Mouse (Mus musculus): ENCODE data around the gene Catspere2. TPM values are rescaled to one million over a fixed set of nuclear protein-coding genes. Genes with fewer than 3 reads are reported as not detected.
"Not testable (repeated sequence)": the region's sequence is repeated elsewhere in the genome, so short reads cannot be mapped to it uniquely, and the experiment has no call there.

Catspere2 gene
- 1 to 10 TPM in 1 of 2 experiments, under 1 TPM in 1; 0.70 to 1.3 TPM for total RNA-seq (2021)

- intact Hi-C loops (cut with DNase I), result not testable (repeated sequence)
- DNase-seq, result peak; percentile 97
Measured at GRCm38 (mm10) chr1:177983024-177983450, at the start of gene Catspere2. TSS of gene Catspere2 (plus strand) at chr1:177983423.

GRCm38 (mm10) chr1:177940422-177940977, 42.7 kb upstream of the Catspere2 start:
- intact Hi-C loops (cut with DNase I), result loop anchor here (10.0 kb wide), 1 partner anchor 524 kb away; no protein-coding TSS in a partner anchor
- not testable (repeated sequence) for DNase-seq

- intact Hi-C loops (cut with DNase I), result no loop called here
- no peak for DNase-seq
Measured at GRCm38 (mm10) chr1:177981276-177981675, 1.9 kb upstream of the Catspere2 start.

GRCm38 (mm10) chr1:177983582-177983981, 359 bp downstream of the Catspere2 start:
- DNase-seq; intact Hi-C loops (cut with DNase I): not testable (repeated sequence)

- intact Hi-C loops (cut with DNase I), result no loop called here
- DNase-seq, result no peak
Measured at GRCm38 (mm10) chr1:177984206-177984605, 983 bp downstream of the Catspere2 start.

GRCm38 (mm10) chr1:177987476-177987875, 4.3 kb downstream of the Catspere2 start:
- intact Hi-C loops (cut with DNase I), result loop anchor here (5.0 kb wide), 1 partner anchor 180 kb away; no protein-coding TSS in a partner anchor
- not testable (repeated sequence) for DNase-seq

GRCm38 (mm10) chr1:178072798-178073197, 89.6 kb downstream of the Catspere2 start:
- peak; percentile 3 for DNase-seq
- intact Hi-C loops (cut with DNase I), result not testable (repeated sequence)

GRCm38 (mm10) chr1:178097865-178098264, 114.6 kb downstream of the Catspere2 start:
- intact Hi-C loops (cut with DNase I), result not testable (repeated sequence)

GRCm38 (mm10) chr1:178108514-178108913, 125.3 kb downstream of the Catspere2 start:
- DNase-seq; intact Hi-C loops (cut with DNase I): not testable (repeated sequence)

More at GRCm38 (mm10) chr1:178097865-178098264, 114.6 kb downstream of the Catspere2 start:
- not testable (repeated sequence) for DNase-seq

GRCm38 (mm10) chr1:178122236-178122635, 139.0 kb downstream of the Catspere2 start:
- DNase-seq; intact Hi-C loops (cut with DNase I): not testable (repeated sequence)

GRCm38 (mm10) chr1:178134288-178134687, 151.1 kb downstream of the Catspere2 start:
- intact Hi-C loops (cut with DNase I), result no loop called here

GRCm38 (mm10) chr1:178146513-178146912, 163.3 kb downstream of the Catspere2 start:
- DNase-seq, result not testable (repeated sequence)
- intact Hi-C loops (cut with DNase I), result loop anchor here (5.0 kb wide), 2 partner anchors 156 to 301 kb away; no protein-coding TSS in a partner anchor

More at GRCm38 (mm10) chr1:178134288-178134687, 151.1 kb downstream of the Catspere2 start:
- DNase-seq, result no peak

- intact Hi-C loops (cut with DNase I), result loop anchor here (5.0 kb wide), 2 partner anchors 155 to 300 kb away; no protein-coding TSS in a partner anchor
Measured at GRCm38 (mm10) chr1:178146915-178147314, 163.7 kb downstream of the Catspere2 start.

GRCm38 (mm10) chr1:178182251-178182650, 199.0 kb downstream of the Catspere2 start:
- intact Hi-C loops (cut with DNase I), result no loop called here
- DNase-seq, result no peak

More at GRCm38 (mm10) chr1:178146915-178147314, 163.7 kb downstream of the Catspere2 start:
- DNase-seq, result not testable (repeated sequence)

GRCm38 (mm10) chr1:178185591-178185990, 202.4 kb downstream of the Catspere2 start:
- intact Hi-C loops (cut with DNase I), result no loop called here
- no peak for DNase-seq

- intact Hi-C loops (cut with DNase I), result not testable (repeated sequence)
- peak; percentile 94 for DNase-seq
Measured at GRCm38 (mm10) chr1:178187216-178187791, 204.1 kb downstream of the Catspere2 start, which contains the start of gene Desi2. TSS of gene Desi2 (plus strand) at chr1:178187417.

GRCm38 (mm10) chr1:178187810-178188209, 204.6 kb downstream of the Catspere2 start:
- DNase-seq, result peak; percentile 67
- intact Hi-C loops (cut with DNase I), result not testable (repeated sequence)

- DNase-seq, result peak; percentile 8
- intact Hi-C loops (cut with DNase I), result no loop called here
Measured at GRCm38 (mm10) chr1:178188386-178188785, 205.2 kb downstream of the Catspere2 start.

- DNase-seq, result no peak
- intact Hi-C loops (cut with DNase I), result no loop called here
Measured at GRCm38 (mm10) chr1:178205701-178206325, 222.6 kb downstream of the Catspere2 start.

- intact Hi-C loops (cut with DNase I); DNase-seq: not testable (repeated sequence)
Measured at GRCm38 (mm10) chr1:178207856-178208255, 224.6 kb downstream of the Catspere2 start.

GRCm38 (mm10) chr1:178209966-178210365, 226.7 kb downstream of the Catspere2 start:
- intact Hi-C loops (cut with DNase I), result no loop called here
- no peak for DNase-seq
